Mouse (Mus musculus) adrenal gland, postnatal 25 days (tissue): ENCODE measurements around the gene Defb30. TPM values are rescaled to one million over a fixed set of nuclear protein-coding genes. Genes with fewer than 3 reads are reported as not detected.

Experiments used
- DNase-seq: peaks from one replicate; pipeline ENCODE4 v3.0.0; 2021; ENCODE audit warnings: mixed read lengths
- long read RNA-seq: library from polyadenylated mRNA; stranded (forward); transcript quantifications from one replicate; pipeline ENCODE4 v2.0.0, GENCODE M21; 2021
- total RNA-seq: library from RNA; stranded (reverse); gene quantifications from 2 replicates; pipeline ENCODE4 v1.2.3, GENCODE M21; 2021

Defb30 gene
- total RNA-seq: not detected in 2 replicates
- long read RNA-seq: 0 reads

DNA sequence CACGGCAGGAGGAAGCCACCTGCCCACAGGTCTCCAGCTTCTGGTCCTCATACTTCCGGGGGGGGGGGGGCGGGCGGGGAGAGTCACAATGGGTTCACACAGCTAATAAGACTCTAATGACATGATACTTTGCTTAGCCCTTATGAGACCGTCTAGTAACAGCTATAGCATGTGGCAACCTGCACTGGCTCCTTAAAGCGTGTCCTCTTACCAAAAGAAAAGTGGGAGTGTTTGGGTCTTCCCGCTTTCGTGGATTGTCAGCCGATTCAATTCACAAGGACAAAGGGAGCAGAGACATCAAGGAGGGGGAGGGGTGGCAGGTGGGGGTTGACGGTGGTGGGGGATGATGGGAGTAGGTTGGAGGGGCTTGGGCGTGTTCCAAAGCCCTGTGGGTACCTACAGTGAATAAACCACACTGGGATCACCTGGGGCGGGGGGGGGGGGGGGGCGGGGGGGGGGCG lies at the start of gene Defb30:
Gene Defb30, minus strand, starts transcription at position 51 of the 461 bp plus-strand sequence.
- no peak for DNase-seq

DNA sequence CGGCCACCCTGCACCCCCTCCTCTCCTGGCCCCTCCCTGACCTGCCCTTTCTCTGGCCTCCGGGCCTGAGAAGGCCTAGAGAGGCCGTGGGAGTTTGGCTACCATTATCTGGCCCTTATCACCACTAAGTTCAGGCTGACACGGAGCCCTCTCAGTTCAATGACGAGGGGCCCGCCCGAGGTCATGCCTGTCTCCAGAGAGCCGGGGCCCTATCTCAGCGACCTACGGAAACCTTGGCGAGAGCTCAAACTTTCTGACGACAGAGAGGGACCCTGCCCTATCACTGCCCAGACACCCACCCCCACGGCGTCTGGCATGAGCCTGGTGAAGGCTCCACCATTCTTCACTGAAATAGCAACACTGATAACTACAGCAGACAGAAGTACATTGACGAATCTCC lies 17.9 kb upstream of the Defb30 start:
- no peak for DNase-seq

DNA sequence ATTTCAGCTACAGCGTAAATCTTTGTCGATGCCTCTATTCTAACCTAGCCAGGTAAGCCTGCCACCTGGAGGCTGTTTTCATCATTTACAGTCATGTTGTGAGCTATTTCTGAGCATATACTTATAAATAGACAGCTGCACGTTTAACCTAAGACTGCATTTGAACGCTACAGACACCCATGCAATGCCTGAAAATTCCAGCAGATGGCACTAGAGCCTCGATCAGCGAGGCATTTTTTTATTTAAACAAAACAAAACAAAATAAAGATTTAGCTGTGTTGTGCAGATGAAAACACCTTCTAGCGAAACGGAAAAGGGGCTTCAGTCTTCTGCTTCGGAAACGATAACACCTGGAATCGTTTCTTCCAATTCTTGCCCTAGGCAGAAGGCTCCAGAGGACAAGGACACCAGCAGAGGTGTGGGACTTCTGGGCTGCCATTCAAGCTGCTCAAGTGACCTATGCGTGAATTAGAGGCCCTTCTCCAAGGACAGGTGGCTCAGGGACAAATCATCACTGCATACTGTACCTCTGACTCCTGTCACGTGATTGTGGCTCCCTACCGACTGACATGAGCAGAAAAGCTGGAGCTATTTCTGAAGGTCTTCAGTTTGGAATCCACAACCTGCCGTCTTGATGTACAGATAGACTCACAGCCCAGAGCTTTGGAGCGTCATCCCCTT lies 17.0 kb upstream of the Defb30 start:
- peak; percentile 77 for DNase-seq

DNA sequence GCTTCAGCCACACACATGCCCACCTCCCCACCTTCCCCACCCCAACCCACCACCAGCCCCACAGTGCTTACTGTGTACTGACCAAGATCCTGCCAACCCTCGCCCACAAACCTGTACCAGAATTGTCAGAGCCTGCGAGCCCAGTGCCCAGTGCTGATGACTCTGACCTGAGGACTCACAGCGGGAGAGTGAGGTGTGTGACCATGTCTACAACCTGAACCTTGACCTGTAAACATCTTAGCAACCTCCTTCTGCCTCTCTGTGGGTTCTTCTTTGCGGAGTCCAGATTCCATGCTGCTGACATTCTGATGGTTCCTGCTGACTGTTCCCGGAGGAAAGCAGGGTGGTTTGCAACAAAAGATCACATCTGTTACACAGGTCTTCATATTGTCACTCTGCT lies 15.6 kb upstream of the Defb30 start:
- DNase-seq: no peak

DNA sequence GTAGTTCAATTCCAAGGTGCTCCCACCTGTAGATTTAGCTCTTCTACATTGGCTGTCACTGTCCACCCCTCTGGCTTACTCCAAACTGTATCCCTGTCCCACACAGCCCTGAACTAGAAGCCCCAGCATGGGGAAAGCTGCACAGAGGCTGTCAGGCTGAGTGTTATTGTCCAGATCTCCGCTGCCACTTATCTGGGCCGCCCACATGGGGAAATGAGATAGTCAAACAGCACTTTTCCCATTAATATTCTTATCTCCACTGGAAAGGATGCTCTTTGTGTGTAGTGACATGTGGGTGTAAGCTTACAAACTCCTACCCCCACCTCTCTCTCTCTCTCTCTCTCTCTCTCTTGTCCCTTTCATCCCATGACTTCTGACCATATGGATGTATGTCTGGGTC lies 12.4 kb upstream of the Defb30 start:
- no peak for DNase-seq

DNA sequence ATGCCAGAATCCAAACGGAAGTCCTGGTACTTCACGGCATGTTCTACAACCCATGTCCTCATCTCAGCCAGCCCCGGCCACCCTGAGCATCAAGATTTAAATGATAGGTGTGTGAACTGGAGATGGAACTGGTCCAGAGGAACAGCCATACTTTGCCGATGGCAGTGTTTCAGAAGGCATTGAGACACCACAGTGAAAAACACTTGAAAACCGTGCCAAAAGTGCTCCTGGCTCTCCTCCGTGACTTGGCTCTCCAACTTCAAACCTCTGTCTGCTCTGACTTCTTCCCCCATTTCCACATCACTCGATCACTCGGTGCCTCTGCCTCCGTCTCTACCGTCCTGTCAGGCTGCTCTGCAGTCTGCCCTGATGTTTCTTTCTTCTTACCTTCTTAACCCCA lies 10.6 kb upstream of the Defb30 start:
- no peak for DNase-seq

DNA sequence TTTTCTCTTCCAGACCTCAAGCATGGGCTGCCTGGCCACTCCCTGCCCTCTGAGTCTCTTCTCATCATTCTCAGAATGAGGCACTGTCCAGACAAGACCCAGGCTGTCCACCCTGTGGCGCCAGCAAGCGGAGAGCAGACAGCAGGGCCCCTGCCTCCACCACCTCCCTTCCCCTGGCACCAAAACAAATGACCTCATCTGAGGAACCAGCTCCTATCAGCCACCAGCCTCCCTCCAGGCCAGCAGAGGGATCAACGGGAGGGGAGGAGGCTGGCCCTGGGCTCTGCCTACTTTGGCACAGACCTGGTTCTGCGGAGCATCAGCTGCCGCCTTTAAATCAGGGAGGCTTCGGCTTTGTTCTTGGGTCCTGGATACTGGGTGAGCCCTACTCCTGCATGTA lies 5.0 kb upstream of the Defb30 start:
- peak; percentile 67 for DNase-seq

DNA sequence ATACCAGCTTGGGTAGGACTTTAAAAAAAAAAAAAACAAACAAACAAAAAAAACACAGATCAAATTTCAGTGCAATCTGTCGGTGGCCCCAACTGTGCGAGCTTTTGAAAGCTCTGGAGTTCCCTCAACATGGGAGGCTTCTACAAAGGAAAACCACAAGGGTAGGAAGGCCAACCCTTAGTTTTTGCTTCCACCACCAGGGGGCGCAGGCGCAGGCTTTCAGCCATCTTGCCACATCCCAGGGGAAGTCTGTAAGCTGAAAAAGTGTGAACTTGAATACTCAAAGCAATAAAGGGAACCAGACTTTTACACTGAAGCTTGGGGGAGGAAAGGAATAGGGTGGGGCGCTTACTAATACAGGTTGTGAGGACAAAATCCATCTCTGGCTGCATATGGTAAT lies 1.0 kb upstream of the Defb30 start:
- DNase-seq: peak; percentile 82

DNA sequence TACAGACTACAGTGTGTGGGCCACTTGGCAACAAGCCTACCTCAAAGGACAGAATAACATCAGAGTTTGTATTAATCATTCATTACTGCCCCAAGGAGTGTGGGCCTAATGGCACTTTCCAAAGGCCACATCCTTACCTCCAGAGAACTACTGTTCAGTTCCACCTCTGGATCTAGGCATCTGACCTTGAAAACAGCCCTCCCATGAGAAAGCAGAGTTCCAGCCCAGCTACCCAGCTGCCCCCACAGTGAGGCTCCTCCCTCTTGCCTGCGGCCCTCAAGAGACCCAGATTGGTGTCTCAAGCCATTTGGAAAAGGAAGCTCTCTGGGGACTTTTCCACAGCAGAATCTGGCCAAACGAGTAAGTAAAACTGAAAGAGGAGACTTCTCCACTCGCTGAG lies 3.1 kb downstream of the Defb30 start, which contains the start of gene Defb42:
Gene Defb42, plus strand, starts transcription at position 301 of the 400 bp plus-strand sequence.
- no peak for DNase-seq

DNA sequence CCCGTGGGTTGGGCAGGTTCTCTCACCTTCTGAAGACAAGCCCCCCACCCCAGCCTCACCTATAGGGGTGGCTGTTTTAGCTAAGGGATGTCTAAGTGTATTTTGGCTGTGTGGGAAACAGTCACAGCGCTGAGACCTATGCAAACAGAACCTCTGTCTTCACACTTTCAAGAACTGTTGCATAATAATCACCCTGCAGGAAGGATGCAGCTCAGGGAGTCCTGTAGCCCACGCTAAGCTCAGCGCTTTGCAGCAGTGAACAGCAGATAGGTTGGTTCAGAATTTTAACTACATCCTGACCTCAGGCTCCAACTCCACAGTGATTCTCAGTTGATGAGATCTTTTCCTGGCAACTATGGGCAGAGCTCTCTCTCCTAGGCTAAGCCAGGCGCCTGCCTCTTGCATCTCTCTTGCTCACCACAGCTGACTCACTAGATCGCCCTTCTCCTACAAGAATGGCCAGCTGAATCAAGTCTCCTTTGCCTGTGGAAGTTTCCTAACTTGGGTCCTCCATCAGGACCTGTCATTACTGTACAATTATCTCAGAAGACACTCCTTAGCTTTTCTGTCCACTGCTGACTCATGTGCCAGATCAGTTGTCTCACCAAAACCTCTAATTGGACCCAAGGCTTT lies 29.1 kb downstream of the Defb30 start:
- DNase-seq: no peak

DNA sequence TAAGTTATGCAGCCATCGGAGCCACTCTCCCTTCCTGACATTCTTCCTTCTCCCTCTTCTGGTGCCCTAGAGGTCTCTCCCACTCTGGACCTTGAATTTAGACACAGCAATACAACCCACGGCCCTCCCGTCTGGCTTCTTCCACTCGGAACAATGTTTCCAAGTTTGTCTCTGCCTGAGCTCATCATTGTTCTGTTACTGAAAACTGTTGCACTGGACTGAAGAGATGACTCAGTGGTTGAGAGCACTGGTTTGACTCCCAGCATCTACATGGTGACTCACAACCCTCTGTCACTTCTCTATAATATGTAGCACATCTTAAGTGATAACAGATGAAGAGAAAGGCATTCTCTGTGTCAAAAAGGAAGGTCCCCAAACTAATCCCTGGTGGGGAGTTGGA lies 35.1 kb downstream of the Defb30 start:
- no peak for DNase-seq

DNA sequence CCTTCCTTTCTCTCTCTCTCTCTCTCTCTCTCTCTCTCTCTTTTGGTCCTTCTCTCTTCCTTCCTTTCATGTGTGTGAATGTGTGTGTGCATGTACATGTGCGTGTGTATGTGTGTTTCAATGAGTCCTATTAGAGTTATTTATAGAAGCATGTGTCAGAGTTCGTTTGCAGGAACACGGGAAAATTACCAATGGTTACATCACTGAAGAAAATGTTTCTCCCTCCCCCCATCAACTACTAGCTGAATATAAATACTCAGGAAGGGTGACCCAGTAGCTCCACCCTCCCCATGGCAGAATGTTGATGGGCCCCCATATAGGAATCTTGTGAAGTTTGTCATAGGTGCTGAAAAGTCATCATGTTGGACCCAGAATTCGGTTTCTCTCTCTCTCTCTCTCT lies 36.7 kb downstream of the Defb30 start:
- DNase-seq: no peak

DNA sequence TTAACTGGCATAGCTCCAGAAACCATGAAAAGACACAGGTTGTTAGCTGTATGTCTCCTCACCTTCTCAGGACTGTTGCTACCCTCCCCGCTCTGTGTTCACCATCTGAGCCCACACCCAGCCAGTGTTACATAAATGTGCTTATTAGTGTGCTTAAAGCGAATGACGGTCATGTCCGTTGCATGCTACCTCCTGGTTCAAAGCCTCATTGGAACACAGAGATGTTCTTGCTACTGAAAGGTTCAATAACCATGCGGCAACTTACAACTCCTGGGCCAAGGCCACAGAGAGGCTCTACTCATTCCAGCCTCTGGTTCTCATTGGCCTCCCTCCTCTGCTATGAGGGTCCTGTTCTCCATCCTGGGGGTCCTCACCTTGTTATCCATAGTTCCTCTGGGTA lies 38.3 kb downstream of the Defb30 start, which contains the start of gene Defb43:
Gene Defb43, plus strand, starts transcription at position 301 of the 400 bp plus-strand sequence.
- DNase-seq: no peak

DNA sequence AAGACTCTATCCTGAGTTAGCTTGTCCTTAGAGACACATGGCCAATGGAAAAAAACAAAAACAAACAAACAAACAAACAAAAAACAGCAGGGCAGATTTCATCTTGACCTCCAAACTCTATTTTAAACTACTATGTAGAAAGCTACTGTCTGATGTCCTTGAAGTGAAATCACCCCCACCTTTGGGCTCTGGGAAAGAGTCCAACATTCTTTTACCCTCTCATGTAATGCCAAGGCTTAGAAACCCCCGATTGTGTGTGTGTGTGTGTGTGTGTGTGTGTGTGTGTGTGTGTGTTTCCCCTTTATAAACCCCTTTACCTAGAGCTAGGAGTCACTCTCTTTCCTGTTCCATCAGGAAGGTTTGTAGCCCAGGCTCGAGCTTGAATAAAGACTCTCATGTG lies 47.2 kb downstream of the Defb30 start:
- DNase-seq: no peak

DNA sequence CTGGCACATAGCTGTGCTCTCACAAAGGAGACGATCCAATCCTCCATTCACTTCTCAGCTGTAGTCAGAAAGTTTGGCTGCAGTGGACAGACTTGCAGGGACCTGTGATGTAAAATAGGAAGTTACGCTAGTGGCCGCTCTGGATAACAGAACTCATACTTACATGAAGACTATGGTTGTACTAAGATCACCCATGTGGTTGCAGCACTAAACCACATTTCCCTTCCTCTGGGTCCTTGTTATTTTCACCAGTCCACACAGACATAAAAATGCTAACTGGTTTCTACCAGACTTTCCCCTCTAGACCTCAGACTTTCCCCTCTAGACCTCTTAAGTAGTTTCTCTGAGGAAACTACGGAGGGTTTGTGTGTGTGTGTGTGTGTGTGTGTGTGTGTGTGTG lies 50.8 kb downstream of the Defb30 start:
- no peak for DNase-seq

DNA sequence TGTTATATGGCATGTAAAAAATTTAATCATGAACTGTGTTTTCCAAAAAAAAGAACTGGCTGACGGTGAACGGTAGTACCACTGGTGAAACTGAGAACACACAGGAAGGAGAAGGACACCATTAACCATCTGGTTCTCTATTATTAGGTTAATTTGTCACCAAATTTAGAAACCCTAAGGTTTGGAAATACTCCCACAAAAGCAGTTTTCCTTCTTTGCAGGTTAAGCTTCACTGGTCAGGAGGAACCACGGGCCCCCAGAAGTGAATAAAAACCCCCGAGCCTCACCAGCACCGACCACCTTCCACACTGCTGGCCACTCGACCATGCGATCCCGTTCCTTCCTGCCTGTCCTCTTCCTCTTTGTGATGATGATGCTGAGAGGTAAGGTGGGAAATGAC lies 52.0 kb downstream of the Defb30 start, which contains the start of gene Defb47:
Gene Defb47, plus strand, starts transcription at position 301 of the 400 bp plus-strand sequence.
- DNase-seq: no peak

DNA sequence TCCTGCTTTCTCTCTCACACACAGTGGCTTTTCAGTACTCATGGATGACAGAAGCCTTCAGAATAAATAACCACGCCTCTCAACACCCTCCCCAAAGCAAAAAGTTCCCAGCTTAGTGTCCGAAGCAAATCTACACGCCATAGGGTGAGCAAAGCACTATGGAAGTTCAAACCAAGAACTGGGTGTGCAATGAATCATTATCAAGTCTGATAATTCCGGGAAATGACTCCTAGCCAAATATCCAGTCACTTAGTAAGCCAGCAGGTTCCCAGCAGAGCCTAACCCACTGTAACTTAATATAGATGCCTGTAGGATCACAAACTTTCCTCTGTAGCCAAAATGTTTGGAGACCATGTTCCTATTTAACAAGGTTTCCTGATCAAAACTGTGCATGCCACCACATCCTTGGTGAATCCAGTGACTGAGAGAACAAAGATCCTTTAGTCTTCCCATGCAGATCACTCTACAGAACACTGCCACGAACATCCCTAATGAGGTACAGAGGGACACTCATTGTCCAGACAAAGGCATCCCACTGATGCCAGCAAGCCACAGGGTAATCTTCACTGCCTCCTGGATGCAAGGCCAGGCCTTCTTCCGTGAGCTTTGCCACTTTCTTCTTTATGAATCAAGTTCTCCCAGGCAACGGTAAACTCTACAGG lies 57.8 kb downstream of the Defb30 start:
- no peak for DNase-seq

DNA sequence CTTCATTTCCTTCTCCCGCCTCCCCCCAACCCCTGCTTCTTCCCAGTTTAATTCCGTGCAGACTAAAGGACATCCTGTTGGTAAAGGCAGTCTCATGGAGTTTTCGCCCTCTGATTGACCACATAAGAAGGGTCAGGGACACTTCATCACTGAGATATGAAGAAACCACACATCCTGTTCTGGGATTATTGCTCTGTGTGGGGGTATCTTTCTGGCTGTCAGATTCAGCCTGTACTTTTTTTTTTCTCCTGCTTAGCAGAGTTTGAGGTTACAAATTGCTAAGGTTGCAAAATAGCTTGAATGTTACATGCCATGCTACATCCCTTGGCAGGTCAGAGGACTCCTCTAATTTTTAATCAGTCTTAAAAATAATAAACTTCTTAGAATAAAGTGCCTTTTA lies 58.5 kb downstream of the Defb30 start:
- no peak for DNase-seq

DNA sequence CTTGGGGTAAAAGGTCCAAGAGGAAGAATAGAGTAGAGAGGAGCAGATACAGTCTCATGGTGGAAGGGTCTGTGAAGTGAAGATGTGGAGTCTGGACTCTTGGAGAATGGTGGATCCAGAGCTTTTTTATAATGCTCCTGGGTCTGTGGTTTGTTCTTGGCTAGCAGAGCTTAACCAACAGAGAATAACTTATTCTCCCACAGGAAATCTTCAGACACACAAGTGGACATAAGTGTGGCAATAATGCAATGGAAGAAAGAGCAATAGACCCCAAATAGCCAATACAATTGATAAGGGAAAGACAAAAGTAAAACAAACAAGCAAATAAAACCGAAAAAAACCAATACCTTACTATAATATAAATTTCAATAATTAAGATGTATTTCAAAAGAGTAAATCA lies 65.3 kb downstream of the Defb30 start, which contains the start of gene Defb48:
Gene Defb48, minus strand, starts transcription at position 101 of the 400 bp plus-strand sequence.
- DNase-seq: no peak
